Mouse (Mus musculus) CD4-positive naive resting alpha-beta T cell, adult 57 days (primary cell): ENCODE results near the gene Tmprss2. TPM values are rescaled to one million over a fixed set of nuclear protein-coding genes. Genes with fewer than 3 reads are reported as not detected.

Experiments
- total RNA-seq: library from RNA; stranded (reverse); gene quantifications from one replicate; pipeline ENCODE4 v1.2.4, GENCODE M21; 2023

Gene Tmprss2
- not detected for total RNA-seq

GRCm38 (mm10) chr16:97610939-97611338 is at the start of gene Tmprss2:
Gene Tmprss2 (minus strand): TSS chr16:97611195.

Other genes with a start within 250 kb of the Tmprss2 start
- gene Mx1, start 148.3 kb downstream of the Tmprss2 start, total RNA-seq: 10.5 TPM
- gene Fam3b, start 96.4 kb downstream of the Tmprss2 start, total RNA-seq: not detected
- gene Ripk4, start 152.6 kb upstream of the Tmprss2 start, total RNA-seq: 0.15 TPM
- 31.4 TPM for gene Prdm15, start 240.7 kb upstream of the Tmprss2 start, total RNA-seq